Mouse (Mus musculus) embryonic facial prominence, embryonic 12.5 days (tissue): ENCODE data around the gene Cyp2s1. TPM values are rescaled to one million over a fixed set of nuclear protein-coding genes. Genes with fewer than 3 reads are reported as not detected.
A peak's percentile ranks its signal among the peaks of the same experiment; 100 is the strongest.

Experiments
- ATAC-seq: fragments of 200-750 bp; cut with Nextera tagmentation; 2 replicates; pipeline ENCODE4 v1.8.0; 2017; ENCODE audit not compliant: insufficient number of reproducible peaks, insufficient read depth, low FRiP score, low TSS enrichment
- H3K27ac ChIP-seq: fragments of 300-500 bp; sonication (generic); 2 replicates; pipeline ENCODE4 v1.5.1; 2016; ENCODE audit warnings: mild to moderate bottlenecking
- H3K27me3 ChIP-seq: fragments of 300-500 bp; sonication (generic); 2 replicates; pipeline ENCODE4 v1.6.1; 2016; ENCODE audit warnings: mild to moderate bottlenecking, moderate library complexity
- H3K36me3 ChIP-seq: fragments of 300-500 bp; sonication (generic); 2 replicates; pipeline ENCODE4 v1.6.1; 2016; ENCODE audit warnings: mild to moderate bottlenecking
- H3K4me1 ChIP-seq: fragments of 300-500 bp; sonication (generic); 2 replicates; pipeline ENCODE4 v1.6.1; 2016
- H3K4me2 ChIP-seq: fragments of 300-500 bp; sonication (generic); replicated peaks from 2 replicates; pipeline ENCODE4 v1.6.1; 2016; ENCODE audit warnings: mild to moderate bottlenecking, moderate library complexity
- H3K4me3 ChIP-seq: fragments of 300-500 bp; sonication (generic); 2 replicates; pipeline ENCODE4 v1.5.1; 2016; ENCODE audit warnings: mild to moderate bottlenecking
- H3K9ac ChIP-seq: fragments of 300-500 bp; sonication (generic); 2 replicates; pipeline ENCODE4 v1.6.1; 2016; ENCODE audit warnings: mild to moderate bottlenecking, moderate library complexity
- H3K9me3 ChIP-seq: fragments of 300-500 bp; sonication (generic); 2 replicates; pipeline ENCODE4 v1.6.1; 2016; ENCODE audit warnings: mild to moderate bottlenecking, moderate library complexity
- WGBS: fragments of 180-500 bp; shearing (Covaris S2); methylation state at CpG from one replicate; pipeline ENCODE4 v1.1.7; 2016; 5-methylcytosine and 5-hydroxymethylcytosine counted together
- polyA plus RNA-seq: library from polyadenylated mRNA; unstranded; fragments of >200 nt; fragmentation: Nextera tagmentation; extraction: Ambion mirVana; gene quantifications from 2 replicates; pipeline ENCODE4 v1.2.1, GENCODE M21; 2016

Gene Cyp2s1
- polyA plus RNA-seq, 1 experiment from 2014 or later = 4.2 TPM

GRCm38 (mm10) chr7:25840908-25841307 is 24.2 kb upstream of the Cyp2s1 start:
- no peaks in the 10 kb centered on the region for H3K36me3 ChIP-seq
- no peak for ATAC-seq
- no peak overlapping the region for H3K4me2 ChIP-seq
- no peak overlapping the region for H3K9ac ChIP-seq
- H3K4me3 ChIP-seq = no peak overlapping the region
- 71% methylated on average over 4 of the region's 4 CpGs for WGBS
- H3K27ac ChIP-seq = no peak overlapping the region
- no peaks in the 10 kb centered on the region for H3K4me1 ChIP-seq
- no peaks in the 10 kb centered on the region for H3K9me3 ChIP-seq
- no peaks in the 10 kb centered on the region for H3K27me3 ChIP-seq

GRCm38 (mm10) chr7:25835188-25835891 is 18.6 kb upstream of the Cyp2s1 start:
- Histone ChIP-seq H3K36me3 (no peaks in the 10 kb centered on the region), H3K4me3 (no peak overlapping the region), H3K9me3 (no peaks in the 10 kb centered on the region), H3K27ac (no peak overlapping the region), H3K4me1 (peaks cover 10% of the 10 kb centered on the region; the same call in 1 of the 2 replicates), H3K27me3 (no peaks in the 10 kb centered on the region), H3K9ac (no peak overlapping the region), H3K4me2 (no peak overlapping the region)
- no peak for ATAC-seq
- 66% methylated on average over 10 of the region's 10 CpGs for WGBS

GRCm38 (mm10) chr7:25831557-25832530 is 15.1 kb upstream of the Cyp2s1 start:
- Histone ChIP-seq H3K27me3 (no peaks in the 10 kb centered on the region), H3K27ac (peak overlapping the region; percentile 30; the same call in 1 of the 2 replicates), H3K4me2 (no peak overlapping the region), H3K36me3 (no peaks in the 10 kb centered on the region), H3K9me3 (no peaks in the 10 kb centered on the region), H3K9ac (no peak overlapping the region), H3K4me1 (peaks cover 16% of the 10 kb centered on the region; the same call in 1 of the 2 replicates), H3K4me3 (no peak overlapping the region)
- WGBS = 69% methylated on average over 10 of the region's 10 CpGs
- no peak for ATAC-seq

GRCm38 (mm10) chr7:25830251-25830650 is 13.5 kb upstream of the Cyp2s1 start:
- Histone ChIP-seq H3K4me3 (no peak overlapping the region), H3K9ac (no peak overlapping the region), H3K4me1 (peaks cover 18% of the 10 kb centered on the region; the same call in 1 of the 2 replicates), H3K4me2 (no peak overlapping the region), H3K36me3 (no peaks in the 10 kb centered on the region), H3K27me3 (no peaks in the 10 kb centered on the region), H3K9me3 (no peaks in the 10 kb centered on the region), H3K27ac (peak overlapping the region; percentile 69)
- WGBS = 20% methylated on average over 2 of the region's 2 CpGs
- ATAC-seq = 0 out of 2 replicates have a peak, but pooled peaks have one; percentile 17

GRCm38 (mm10) chr7:25827199-25827598 is 10.5 kb upstream of the Cyp2s1 start:
- Histone ChIP-seq H3K9me3 (no peaks in the 10 kb centered on the region), H3K36me3 (no peaks in the 10 kb centered on the region), H3K4me3 (no peak overlapping the region), H3K4me1 (peaks cover 18% of the 10 kb centered on the region; the same call in 1 of the 2 replicates), H3K9ac (no peak overlapping the region), H3K27me3 (no peaks in the 10 kb centered on the region), H3K27ac (peak overlapping the region; percentile 65), H3K4me2 (0 out of 2 replicates have a peak overlapping the region, but pooled peaks have one; percentile 5)
- peak; percentile 54; the same call in 1 of the 2 replicates for ATAC-seq
- 18% methylated on average over 3 of the region's 3 CpGs for WGBS

- H3K9ac ChIP-seq = no peak overlapping the region
- H3K9me3 ChIP-seq = no peaks in the 10 kb centered on the region
- no peak overlapping the region for H3K4me2 ChIP-seq
- WGBS = 63% methylated on average over 6 of the region's 6 CpGs
- H3K36me3 ChIP-seq = no peaks in the 10 kb centered on the region
- H3K4me1 ChIP-seq = peaks cover 14% of the 10 kb centered on the region; the same call in 1 of the 2 replicates
- no peak overlapping the region for H3K27ac ChIP-seq
- H3K4me3 ChIP-seq = no peak overlapping the region
- H3K27me3 ChIP-seq = no peaks in the 10 kb centered on the region
- no peak for ATAC-seq
Measured at GRCm38 (mm10) chr7:25826029-25826428, 9.3 kb upstream of the Cyp2s1 start.

GRCm38 (mm10) chr7:25825043-25825442 is 8.3 kb upstream of the Cyp2s1 start:
- H3K9me3 ChIP-seq = no peaks in the 10 kb centered on the region
- no peak overlapping the region for H3K4me2 ChIP-seq
- H3K27me3 ChIP-seq = no peaks in the 10 kb centered on the region
- 54% methylated on average over 9 of the region's 9 CpGs for WGBS
- H3K9ac ChIP-seq = no peak overlapping the region
- no peak overlapping the region for H3K27ac ChIP-seq
- H3K4me3 ChIP-seq = no peak overlapping the region
- ATAC-seq = no peak
- no peaks in the 10 kb centered on the region for H3K36me3 ChIP-seq
- H3K4me1 ChIP-seq = peaks cover 7% of the 10 kb centered on the region; the same call in 1 of the 2 replicates

GRCm38 (mm10) chr7:25815571-25815970 is 1.1 kb downstream of the Cyp2s1 start:
- peaks cover 14% of the 10 kb centered on the region; the same call in 1 of the 2 replicates for H3K27me3 ChIP-seq
- H3K9me3 ChIP-seq = no peaks in the 10 kb centered on the region
- peak overlapping the region; percentile 63; the same call in 1 of the 2 replicates for H3K9ac ChIP-seq
- H3K4me2 ChIP-seq = peak overlapping the region; percentile 88
- 21% methylated on average over 7 of the region's 7 CpGs for WGBS
- no peak for ATAC-seq
- H3K27ac ChIP-seq = no peak overlapping the region
- H3K4me3 ChIP-seq = peak overlapping the region; percentile 46
- peaks cover 10% of the 10 kb centered on the region for H3K4me1 ChIP-seq
- no peaks in the 10 kb centered on the region for H3K36me3 ChIP-seq

- H3K4me1 ChIP-seq = peaks cover 10% of the 10 kb centered on the region
- no peaks in the 10 kb centered on the region for H3K9me3 ChIP-seq
- WGBS = 78% methylated on average over 9 of the region's 9 CpGs
- ATAC-seq = no peak
- peaks cover 14% of the 10 kb centered on the region; the same call in 1 of the 2 replicates for H3K27me3 ChIP-seq
- no peak overlapping the region for H3K27ac ChIP-seq
- H3K4me3 ChIP-seq = no peak overlapping the region
- H3K4me2 ChIP-seq = 0 out of 2 replicates have a peak overlapping the region, but pooled peaks have one; percentile 88
- H3K9ac ChIP-seq = no peak overlapping the region
- no peaks in the 10 kb centered on the region for H3K36me3 ChIP-seq
Measured at GRCm38 (mm10) chr7:25814711-25815110, 2.0 kb downstream of the Cyp2s1 start.

- H3K9me3 ChIP-seq = no peaks in the 10 kb centered on the region
- ATAC-seq = no peak
- 81% methylated on average over 1 of the region's 1 CpGs for WGBS
Measured at GRCm38 (mm10) chr7:25812195-25812594, 4.5 kb downstream of the Cyp2s1 start.

GRCm38 (mm10) chr7:25811716-25812115 is 5.0 kb downstream of the Cyp2s1 start:
- Histone ChIP-seq H3K9ac (no peak overlapping the region), H3K4me2 (no peak overlapping the region), H3K27ac (no peak overlapping the region), H3K4me3 (no peak overlapping the region), H3K36me3 (no peaks in the 10 kb centered on the region), H3K9me3 (no peaks in the 10 kb centered on the region), H3K4me1 (peaks cover 10% of the 10 kb centered on the region), H3K27me3 (peaks cover 14% of the 10 kb centered on the region; the same call in 1 of the 2 replicates)
- no peak for ATAC-seq
- WGBS = 64% methylated on average over 2 of the region's 2 CpGs

More at GRCm38 (mm10) chr7:25812195-25812594, 4.5 kb downstream of the Cyp2s1 start:
- Histone ChIP-seq H3K4me1 (peaks cover 10% of the 10 kb centered on the region), H3K4me2 (no peak overlapping the region), H3K27ac (no peak overlapping the region), H3K36me3 (no peaks in the 10 kb centered on the region), H3K27me3 (peaks cover 14% of the 10 kb centered on the region; the same call in 1 of the 2 replicates), H3K9ac (no peak overlapping the region), H3K4me3 (no peak overlapping the region)
